Mouse (Mus musculus): ENCODE measurements around the gene Bphl. TPM values are rescaled to one million over a fixed set of nuclear protein-coding genes. Genes with fewer than 3 reads are reported as not detected.
A peak's percentile ranks its signal among the peaks of the same experiment; 100 is the strongest.
"Not testable (repeated sequence)": the region's sequence is repeated elsewhere in the genome, so short reads cannot be mapped to it uniquely, and the experiment has no call there.

The Bphl gene
- total RNA-seq, 2 experiments from 2014 or later = 33.7 to 38.3 TPM

DNA sequence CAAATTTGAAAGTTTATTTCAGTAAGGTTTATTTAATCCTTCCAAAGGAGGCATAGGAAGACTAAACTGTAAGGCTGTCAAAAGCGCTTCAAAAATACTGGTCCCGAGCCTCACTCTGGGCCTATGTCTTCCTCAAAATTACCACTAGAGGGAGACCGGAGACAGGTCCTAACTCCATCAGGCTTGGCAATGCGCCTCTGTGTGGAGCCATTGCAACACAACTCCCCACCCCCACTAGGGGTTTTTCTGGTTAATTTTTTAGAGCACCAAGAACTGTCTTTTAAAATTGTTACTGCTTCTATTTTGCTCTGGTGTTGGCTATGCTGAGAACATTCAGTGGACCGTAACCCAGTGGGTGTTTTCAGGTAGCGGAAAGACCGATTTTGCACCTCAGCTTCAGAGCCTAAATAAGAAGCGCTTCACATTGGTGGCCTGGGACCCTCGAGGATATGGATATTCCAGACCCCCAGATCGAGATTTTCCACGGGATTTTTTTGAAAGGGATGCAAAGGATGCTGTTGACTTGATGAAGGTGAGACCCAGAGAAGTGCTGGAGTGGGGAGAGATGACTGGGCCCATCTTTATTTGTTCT is 9.1 kb downstream of the Bphl start:
- intact Hi-C loops (cut with DNase I) = loop anchor here (1.0 to 5.0 kb wide), 3 partner anchors 104 to 591 kb away; no protein-coding TSS in a partner anchor
- DNase-seq (ENCODE audit: low spot score in 2 of 2) = peak; percentile 89 to 96

DNA sequence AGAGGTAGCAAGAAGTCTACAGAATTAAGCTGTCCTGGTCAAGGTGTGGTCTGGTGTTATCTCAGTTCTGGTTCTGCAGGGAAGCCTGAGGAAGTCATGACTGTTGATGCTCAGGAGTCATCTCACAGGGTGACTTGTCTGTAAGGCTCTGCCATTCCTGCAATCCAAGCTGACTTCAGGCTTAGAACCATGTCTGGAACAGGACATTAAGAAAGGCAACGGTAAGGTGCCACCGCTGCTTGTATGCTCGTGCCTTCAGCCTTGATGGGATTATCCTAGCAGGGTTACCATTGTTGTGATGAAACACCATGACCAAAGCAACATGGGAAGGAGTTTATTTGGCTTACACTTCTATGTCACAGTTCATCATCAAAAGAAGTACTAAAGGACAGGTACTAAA is 10.1 kb downstream of the Bphl start:
- no peak for DNase-seq (ENCODE audit: low spot score in 2 of 2)
- intact Hi-C loops (cut with DNase I) = loop anchor here (5.0 kb wide), 1 partner anchor 590 kb away; no protein-coding TSS in a partner anchor

DNA sequence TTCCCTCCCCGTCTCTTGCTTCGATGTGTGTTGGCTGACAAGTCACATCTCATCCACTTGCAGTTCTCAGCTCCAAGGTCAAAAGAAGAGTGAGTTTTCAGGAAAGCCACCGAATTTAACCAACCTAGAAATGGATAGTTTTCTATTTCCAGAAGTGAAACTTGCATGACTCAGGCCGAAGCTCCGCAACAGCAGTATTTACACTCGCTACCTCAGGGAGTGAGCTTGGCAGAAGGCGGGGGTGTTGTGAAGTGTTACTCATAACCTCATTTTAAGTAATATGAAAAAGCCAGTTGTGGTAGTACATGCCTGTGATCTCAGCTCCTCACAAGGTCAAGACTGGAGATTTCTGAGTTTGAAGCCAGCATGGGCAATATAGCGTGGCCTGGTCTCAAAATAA is 13.1 kb downstream of the Bphl start:
- DNase-seq (ENCODE audit: low spot score in 2 of 2) = peak; percentile 58 to 64
- intact Hi-C loops (cut with DNase I) = loop anchor here (10.0 kb wide), 1 partner anchor 294 kb away; the partner anchor contains the start of gene Slc22a23

DNA sequence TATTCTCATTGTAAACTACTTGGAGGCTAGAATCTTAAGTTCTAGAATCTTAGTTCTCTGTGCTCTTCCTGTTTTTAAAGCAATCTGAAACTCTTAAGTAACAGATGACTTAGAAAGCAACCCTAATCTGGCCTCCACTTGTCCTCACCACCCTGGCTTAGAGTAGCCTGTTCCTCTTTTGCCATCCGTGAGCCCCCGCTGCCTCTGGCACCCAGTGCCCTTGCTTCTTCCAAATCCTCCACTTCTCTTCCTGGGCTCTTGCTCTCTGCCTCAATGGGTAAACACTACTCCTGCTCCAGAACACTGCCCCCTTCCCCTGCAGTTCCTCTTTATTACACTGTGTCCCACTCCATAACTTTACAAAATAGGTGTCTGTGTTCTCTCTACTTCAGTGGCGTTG is 14.3 kb downstream of the Bphl start:
- intact Hi-C loops (cut with DNase I) = loop anchor here (10.0 kb wide), 1 partner anchor 293 kb away; the partner anchor contains the start of gene Slc22a23
- DNase-seq (ENCODE audit: low spot score in 2 of 2) = no peak

DNA sequence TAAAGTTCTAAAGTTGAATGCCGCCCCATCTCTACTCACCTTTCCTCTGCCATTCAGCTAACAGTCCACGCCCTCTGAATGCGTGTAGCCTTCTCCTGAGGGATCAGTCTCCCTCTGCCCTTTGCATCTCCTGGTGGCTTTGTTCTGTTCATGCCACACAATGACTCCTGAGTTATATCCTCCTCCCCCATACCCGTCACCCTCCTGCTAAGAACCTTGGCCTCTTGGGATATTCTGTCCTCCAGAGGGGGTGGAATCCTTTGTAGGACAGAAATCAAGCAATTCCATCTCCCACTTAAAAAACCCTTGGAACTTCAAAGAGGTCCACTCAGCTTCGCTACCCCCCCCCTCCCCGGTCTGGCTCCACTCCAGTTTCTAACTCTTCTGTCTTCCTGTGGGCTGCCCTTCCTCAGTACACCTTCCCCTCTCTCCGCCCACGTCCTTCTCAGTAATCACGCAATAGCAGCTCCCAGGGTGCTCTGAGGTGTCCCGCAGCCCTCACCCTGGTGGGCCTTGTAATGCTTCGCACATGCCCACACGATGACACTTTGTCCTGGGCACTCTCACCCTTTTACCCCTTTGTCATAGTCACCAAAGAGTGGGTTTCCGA is 16.4 kb downstream of the Bphl start:
- intact Hi-C loops (cut with DNase I) = loop anchor here (10.0 kb wide), 1 partner anchor 291 kb away; the partner anchor contains the start of gene Slc22a23

DNA sequence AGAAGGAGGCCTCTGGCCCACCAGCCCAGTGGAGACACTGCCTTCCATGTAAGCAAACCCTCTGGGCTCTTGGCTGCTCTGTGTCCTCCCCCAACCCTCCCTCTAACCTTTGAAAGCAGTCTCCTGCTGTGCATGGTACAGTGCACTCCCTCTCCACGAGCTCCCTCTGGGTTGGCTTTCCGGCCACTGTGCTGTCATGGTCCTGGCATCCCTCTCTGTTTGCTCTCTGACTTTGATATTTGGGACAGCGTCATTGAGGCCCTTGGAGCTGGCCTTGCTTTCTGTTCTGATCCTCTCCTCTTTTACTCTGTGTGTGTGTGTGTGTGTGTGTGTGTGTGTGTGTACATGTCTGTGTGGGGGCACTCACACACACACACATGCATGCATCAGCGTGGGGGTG is 17.0 kb downstream of the Bphl start:
- no peak for DNase-seq (ENCODE audit: low spot score in 2 of 2)
- intact Hi-C loops (cut with DNase I) = loop anchor here (10.0 kb wide), 1 partner anchor 290 kb away; the partner anchor contains the start of gene Slc22a23

More for the DNA sequence above, 16.4 kb downstream of the Bphl start:
- DNase-seq (ENCODE audit: low spot score in 2 of 2) = no peak

DNA sequence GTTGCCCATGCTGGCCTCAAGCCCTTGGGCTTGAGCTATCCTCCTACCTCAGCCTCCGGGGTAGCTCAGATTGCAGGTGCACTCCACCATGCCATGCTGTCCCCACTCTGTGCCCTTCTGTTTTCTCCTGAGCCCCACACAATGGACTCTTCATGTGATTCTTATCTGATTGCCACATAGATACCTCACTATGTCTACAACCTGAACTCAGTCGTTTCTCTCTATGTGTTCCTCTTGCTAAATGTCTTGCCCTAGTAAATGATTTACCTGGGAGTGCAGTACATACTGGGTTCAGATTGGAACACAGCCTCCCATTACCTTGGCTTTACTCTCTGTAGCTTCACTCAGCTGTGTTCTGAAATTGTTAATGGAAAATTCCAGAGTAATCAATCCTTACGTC is 17.6 kb downstream of the Bphl start:
- intact Hi-C loops (cut with DNase I) = loop anchor here (10.0 kb wide), 1 partner anchor 290 kb away; the partner anchor contains the start of gene Slc22a23
- no peak for DNase-seq (ENCODE audit: low spot score in 2 of 2)

DNA sequence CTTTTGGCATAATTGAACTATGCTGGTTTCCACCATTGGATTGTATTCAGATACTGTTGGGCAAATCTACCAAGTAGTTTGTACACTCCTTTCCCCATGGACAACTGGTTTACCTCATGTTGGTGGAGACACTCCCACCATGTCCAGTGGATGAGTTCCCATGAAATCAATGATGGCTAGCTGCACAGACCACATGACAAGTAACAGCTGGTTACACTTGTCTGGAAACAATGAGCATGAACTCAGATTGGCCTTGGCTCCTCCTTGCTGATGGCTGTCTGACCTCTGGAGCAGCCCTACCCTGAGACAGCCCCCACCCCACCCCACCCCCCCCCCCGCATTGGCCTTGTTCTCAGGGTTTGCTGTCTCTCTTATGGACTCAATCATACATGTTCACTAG is 19.9 kb downstream of the Bphl start:
- intact Hi-C loops (cut with DNase I) = loop anchor here (10.0 kb wide), 1 partner anchor 288 kb away; the partner anchor contains the start of gene Slc22a23
- no peak for DNase-seq (ENCODE audit: low spot score in 2 of 2)

DNA sequence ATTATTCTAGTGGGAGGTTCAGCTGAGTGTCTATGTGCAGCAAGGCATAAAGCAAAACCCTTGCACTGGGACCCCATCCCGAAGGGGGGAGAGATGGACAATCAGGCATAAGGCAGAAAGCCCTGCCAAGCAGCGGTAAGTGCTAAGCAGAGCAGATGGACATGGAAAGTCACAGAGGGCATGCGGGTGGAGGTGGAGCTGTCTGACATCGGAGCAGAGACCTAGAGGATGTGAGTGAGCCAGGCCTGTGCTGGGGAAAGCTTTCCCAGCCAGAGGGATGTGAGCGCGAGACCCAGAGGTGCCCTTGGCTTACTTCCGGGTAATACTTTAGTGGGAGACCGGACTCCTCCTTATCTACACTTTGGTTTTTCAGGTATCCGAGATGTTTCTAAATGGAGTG is 22.7 kb downstream of the Bphl start:
- intact Hi-C loops (cut with DNase I) = no loop called here
- no peak for DNase-seq (ENCODE audit: low spot score in 2 of 2)

DNA sequence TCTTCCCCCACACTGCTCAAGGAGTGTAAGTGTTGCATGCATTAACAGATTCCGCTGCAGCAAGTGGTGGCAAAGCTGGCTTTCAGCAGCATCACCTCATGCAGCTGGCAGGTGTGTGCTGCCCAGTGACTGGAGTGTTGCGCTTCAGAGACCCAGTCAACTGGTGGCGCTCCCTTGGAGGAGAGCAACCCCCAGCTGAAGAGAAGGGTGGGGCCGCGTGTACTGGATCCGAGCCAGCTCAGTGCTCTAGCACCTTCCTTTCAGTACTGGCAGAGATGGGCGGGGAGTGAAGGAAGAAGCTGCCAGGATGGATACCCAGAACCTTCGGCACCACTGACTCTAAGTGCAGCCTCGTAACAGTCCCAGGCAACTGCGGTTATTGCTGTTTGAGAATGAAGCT is 25.1 kb downstream of the Bphl start:
- intact Hi-C loops (cut with DNase I) = no loop called here
- DNase-seq (ENCODE audit: low spot score in 2 of 2) = no peak

DNA sequence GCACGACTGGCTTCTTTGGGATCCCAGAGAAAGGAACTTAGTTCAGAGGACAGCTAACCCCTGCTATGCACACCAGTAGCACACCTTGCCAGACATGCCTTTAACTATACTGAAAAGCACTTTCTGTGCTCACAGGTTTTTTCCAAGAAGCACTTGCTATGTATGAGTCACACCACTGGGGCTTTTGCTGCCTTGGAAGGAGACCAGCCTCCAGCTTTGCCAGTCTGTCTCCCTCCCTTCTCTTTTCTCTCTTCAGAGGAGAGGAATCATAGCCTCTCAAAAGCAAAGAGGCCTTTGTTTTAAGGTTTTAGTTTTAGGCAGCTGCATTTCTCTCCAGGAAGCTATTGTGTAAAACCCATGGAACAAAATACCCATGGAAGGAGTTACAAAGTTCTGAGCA is 29.0 kb downstream of the Bphl start:
- DNase-seq (ENCODE audit: low spot score in 2 of 2) = peak; percentile 73 to 84
- intact Hi-C loops (cut with DNase I) = no loop called here

DNA sequence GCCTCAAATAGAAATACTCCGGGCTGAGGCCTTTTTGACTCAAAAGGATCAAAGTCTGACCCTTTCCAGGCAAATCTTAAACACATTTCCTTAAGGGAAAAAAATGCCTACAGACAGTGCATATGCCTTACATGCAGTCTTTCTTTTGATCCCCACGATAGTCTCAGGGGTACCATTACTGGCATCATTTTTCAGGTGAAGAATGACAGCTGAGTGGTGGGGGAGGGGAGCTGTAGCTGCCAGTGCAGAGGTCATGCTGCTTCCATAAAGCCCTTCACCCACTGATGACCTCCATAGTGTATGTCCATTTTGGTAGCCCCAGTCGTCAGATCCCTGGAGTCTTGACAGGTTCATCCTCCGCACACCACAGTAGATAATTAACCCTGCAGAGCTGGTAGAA is 32.9 kb downstream of the Bphl start:
- intact Hi-C loops (cut with DNase I) = no loop called here
- DNase-seq (ENCODE audit: low spot score in 2 of 2) = no peak

DNA sequence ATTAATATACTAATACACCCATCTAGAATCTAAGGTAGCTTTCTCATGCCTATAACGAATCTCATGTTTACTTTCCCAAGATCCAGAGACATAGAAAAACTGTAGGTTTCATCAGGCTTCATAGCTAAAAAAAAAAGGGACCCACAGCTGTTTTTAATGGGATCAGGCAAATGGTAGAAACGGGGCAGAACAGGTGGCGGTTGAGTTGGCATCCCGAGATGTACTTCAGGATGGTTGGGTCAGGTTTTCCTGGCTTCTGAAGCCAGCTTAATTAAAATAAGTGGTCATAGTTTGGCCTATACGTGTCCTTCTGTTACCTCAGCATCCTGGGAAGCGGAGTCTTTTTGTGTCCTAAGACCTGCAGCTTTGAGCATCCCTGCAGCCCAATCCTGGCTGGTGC is 34.4 kb downstream of the Bphl start:
- intact Hi-C loops (cut with DNase I) = no loop called here

DNA sequence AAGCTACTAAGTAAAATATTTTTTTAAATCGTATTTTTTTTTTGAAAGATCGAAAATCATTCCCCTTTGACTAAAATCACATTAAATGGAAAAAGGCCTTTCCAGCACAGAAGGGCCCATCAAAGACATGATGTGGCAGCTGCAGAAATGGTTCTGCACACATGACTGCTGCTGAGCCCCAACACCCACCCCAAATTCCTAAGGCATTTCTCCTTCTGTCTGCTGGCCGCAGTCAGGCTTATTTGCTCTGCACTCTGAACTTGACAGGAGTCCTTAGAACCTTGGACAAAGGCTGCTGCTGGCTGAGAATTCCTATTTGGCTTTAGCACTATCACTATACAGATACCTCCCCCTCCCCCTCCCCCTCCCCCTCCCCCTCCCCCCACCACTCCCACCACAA is 35.5 kb downstream of the Bphl start:
- DNase-seq (ENCODE audit: low spot score in 2 of 2) = no peak
- intact Hi-C loops (cut with DNase I) = no loop called here

More for the DNA sequence above, 34.4 kb downstream of the Bphl start:
- DNase-seq (ENCODE audit: low spot score in 2 of 2) = no peak

DNA sequence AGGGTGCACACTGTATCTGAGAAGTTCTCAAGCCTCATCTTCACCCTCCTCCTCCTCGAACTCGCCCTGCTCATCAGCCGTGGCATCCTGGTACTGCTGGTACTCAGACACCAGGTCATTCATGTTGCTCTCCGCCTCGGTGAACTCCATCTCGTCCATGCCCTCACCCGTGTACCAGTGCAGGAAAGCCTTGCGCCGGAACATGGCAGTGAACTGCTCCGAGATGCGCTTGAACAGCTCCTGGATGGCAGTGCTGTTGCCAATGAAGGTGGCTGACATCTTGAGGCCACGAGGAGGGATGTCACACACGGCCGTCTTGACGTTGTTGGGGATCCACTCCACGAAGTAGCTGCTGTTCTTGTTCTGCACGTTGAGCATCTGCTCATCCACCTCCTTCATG is 37.0 kb downstream of the Bphl start:
- intact Hi-C loops (cut with DNase I); DNase-seq (ENCODE audit: low spot score in 2 of 2): not testable (repeated sequence)

DNA sequence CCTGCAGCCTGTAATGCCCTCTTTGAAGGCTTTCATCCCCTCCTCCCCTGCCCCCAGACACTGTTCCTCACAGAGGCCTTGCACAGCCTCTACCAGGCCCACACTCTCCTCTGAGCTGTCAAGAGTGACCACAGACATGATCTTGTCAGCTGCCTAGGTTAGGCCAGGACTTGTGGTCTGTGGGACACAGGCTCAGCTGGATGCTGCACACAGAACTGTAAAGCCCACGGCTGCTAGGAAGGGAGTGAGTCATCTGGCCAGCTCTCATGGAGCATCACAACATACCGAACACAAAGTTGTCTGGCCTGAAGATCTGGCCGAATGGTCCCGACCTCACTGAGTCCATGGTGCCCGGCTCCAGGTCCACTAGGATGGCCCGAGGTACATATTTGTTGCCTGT is 38.5 kb downstream of the Bphl start:
- not testable (repeated sequence) for DNase-seq (ENCODE audit: low spot score in 2 of 2)
- intact Hi-C loops (cut with DNase I) = loop anchor here (2.0 kb wide), 1 partner anchor 79 kb away; no protein-coding TSS in a partner anchor

DNA sequence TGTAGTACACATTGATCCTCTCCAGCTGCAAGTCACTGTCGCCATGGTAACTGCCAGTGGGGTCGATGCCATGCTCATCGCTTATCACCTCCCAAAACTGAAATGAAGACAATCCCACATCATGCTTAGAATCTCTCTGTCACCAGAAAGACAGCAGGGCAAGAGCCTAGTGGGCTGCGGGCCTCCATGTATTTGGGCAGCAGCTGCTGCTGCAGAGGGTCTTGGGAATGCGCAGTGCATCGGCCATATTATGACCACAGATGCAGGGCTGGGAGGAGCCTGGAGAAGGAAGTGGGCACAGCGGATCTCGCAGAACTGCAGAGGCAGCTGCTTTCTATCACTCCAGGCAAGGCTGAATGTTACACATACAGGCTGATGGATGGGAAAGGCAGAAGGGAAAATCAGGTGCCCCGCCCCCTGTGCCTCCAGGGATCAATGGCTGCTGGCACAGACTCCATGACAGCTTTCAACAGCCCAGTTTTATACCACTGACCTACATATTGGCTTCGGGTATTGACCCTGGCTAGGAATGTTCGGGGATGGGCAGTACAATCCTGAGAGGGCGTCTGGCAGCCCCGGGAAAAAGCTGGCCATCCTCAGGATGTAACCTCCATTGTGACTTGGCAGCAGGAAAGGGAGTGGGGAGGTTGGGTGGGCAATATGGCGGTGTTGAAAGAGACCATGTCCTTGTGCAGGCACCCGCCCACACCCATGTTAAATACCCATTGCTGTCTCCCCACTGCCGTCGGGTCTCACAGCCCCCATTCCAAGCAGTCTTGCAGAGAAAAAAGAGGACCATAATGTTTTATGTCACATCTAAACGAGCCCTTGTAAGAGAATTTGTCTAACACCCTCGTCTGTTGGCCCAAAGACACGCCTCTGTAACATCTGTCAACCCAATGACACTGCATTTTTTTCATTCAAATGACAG is 39.4 kb downstream of the Bphl start:
- peak; percentile 64 to 78 for DNase-seq (ENCODE audit: low spot score in 2 of 2)
- intact Hi-C loops (cut with DNase I) = loop anchor here (2.0 kb wide), 1 partner anchor 78 kb away; no protein-coding TSS in a partner anchor

DNA sequence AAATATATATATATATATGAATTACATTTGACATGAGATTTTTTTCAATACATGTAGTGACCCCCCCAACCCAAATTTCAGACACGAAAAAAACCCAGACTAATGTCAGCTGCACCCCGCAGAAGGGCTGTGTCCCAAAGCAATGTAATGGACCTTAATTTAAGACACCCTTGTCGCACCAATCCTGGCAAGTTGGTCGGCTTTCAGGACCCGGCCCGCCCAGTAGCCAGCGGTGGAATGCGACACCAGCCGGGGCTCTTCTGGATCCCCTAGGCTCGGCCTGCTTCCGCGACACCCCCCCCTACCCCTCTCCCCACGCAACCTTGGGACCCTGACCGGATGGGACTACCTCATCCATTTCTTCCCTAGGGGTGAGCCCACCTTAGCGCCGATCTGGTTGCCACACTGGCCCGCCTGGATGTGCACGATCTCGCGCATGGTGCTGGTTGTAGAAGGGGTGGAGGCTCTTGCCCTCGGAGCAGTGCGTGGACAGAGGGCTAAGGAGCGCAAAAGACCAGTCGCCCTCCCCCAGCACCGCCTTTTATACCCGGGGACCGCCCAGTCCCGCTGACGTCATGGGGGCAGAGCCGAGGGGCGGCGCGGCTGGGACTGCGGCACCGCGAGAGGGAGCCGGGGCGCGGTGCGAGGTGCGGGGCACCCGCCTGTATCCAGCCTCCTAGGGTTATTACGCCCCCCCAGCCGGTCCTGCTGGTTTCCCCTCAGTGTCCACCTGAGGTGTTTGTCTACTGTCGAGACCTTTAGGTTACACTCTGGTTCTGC is 40.3 kb downstream of the Bphl start, which contains the start of gene Tubb2a:
Gene Tubb2a, minus strand, starts transcription at position 516 of the 780 bp plus-strand sequence.
- peak; percentile 91 to 94 for DNase-seq (ENCODE audit: low spot score in 2 of 2)
- intact Hi-C loops (cut with DNase I) = loop anchor here (2.0 kb wide), 2 partner anchors 51 to 77 kb away; no protein-coding TSS in a partner anchor
